Mouse (Mus musculus) v-Abl transformed pro-B cells (cell line): ENCODE results near the gene Fam163a.

Source experiments
- in situ Hi-C, 2 experiments: fragments of 400-800 bp; cut with MboI; formaldehyde crosslinking; loops; one replicate each; pipeline ENCODE4 v1.15.1; 2025; ENCODE audit not compliant: unreplicated experiment in 2 of 2

The Fam163a gene

GRCm38 (mm10) chr1:156204656-156205131 is at the start of gene Fam163a:
Fam163a (minus strand) TSS chr1:156205026.
- in situ Hi-C loops: no loop called here

- in situ Hi-C loops: loop anchor here in 1 of 2 experiments (10.0 kb wide), 1 partner anchor 284 kb away; no protein-coding TSS in a partner anchor
Observed at GRCm38 (mm10) chr1:156251096-156251495, 46.3 kb upstream of the Fam163a start.

- in situ Hi-C loops: loop anchor here in 1 of 2 experiments (10.0 kb wide), 1 partner anchor 463 kb away; no protein-coding TSS in a partner anchor
Observed at GRCm38 (mm10) chr1:156247893-156248292, 43.1 kb upstream of the Fam163a start.

- in situ Hi-C loops: loop anchor here (5.0 to 10.0 kb wide), 3 partner anchors 457 to 840 kb away; no protein-coding TSS in a partner anchor
Observed at GRCm38 (mm10) chr1:156241713-156242348, 37.0 kb upstream of the Fam163a start.

GRCm38 (mm10) chr1:156241035-156241434 is 36.2 kb upstream of the Fam163a start:
- in situ Hi-C loops: loop anchor here (5.0 to 10.0 kb wide), 3 partner anchors 456 to 841 kb away; no protein-coding TSS in a partner anchor

- in situ Hi-C loops: no loop called here
Observed at GRCm38 (mm10) chr1:156231122-156231521, 26.3 kb upstream of the Fam163a start.

GRCm38 (mm10) chr1:156230339-156231089 is 25.7 kb upstream of the Fam163a start:
- in situ Hi-C loops: no loop called here

- in situ Hi-C loops: no loop called here
Observed at GRCm38 (mm10) chr1:156229448-156229847, 24.6 kb upstream of the Fam163a start.

- in situ Hi-C loops: no loop called here
Observed at GRCm38 (mm10) chr1:156228728-156229127, 23.9 kb upstream of the Fam163a start.

GRCm38 (mm10) chr1:156226903-156227302 is 22.1 kb upstream of the Fam163a start:
- in situ Hi-C loops: no loop called here

GRCm38 (mm10) chr1:156222205-156223000 is 17.6 kb upstream of the Fam163a start:
- in situ Hi-C loops: no loop called here

- in situ Hi-C loops: no loop called here
Observed at GRCm38 (mm10) chr1:156221327-156221726, 16.5 kb upstream of the Fam163a start.

- in situ Hi-C loops: no loop called here
Observed at GRCm38 (mm10) chr1:156218573-156218972, 13.7 kb upstream of the Fam163a start.

GRCm38 (mm10) chr1:156217941-156218340 is 13.1 kb upstream of the Fam163a start:
- in situ Hi-C loops: no loop called here

GRCm38 (mm10) chr1:156217393-156217792 is 12.6 kb upstream of the Fam163a start:
- in situ Hi-C loops: no loop called here

GRCm38 (mm10) chr1:156216249-156216648 is 11.4 kb upstream of the Fam163a start:
- in situ Hi-C loops: no loop called here

- in situ Hi-C loops: no loop called here
Observed at GRCm38 (mm10) chr1:156214651-156215050, 9.8 kb upstream of the Fam163a start.

- in situ Hi-C loops: no loop called here
Observed at GRCm38 (mm10) chr1:156212923-156213322, 8.1 kb upstream of the Fam163a start.

GRCm38 (mm10) chr1:156211809-156212317 is 7.0 kb upstream of the Fam163a start:
- in situ Hi-C loops: no loop called here

- in situ Hi-C loops: no loop called here
Observed at GRCm38 (mm10) chr1:156205164-156205563, 338 bp upstream of the Fam163a start.
